ENCODE assay signal across 8 mouse cellular contexts in the genomic region with DNA sequence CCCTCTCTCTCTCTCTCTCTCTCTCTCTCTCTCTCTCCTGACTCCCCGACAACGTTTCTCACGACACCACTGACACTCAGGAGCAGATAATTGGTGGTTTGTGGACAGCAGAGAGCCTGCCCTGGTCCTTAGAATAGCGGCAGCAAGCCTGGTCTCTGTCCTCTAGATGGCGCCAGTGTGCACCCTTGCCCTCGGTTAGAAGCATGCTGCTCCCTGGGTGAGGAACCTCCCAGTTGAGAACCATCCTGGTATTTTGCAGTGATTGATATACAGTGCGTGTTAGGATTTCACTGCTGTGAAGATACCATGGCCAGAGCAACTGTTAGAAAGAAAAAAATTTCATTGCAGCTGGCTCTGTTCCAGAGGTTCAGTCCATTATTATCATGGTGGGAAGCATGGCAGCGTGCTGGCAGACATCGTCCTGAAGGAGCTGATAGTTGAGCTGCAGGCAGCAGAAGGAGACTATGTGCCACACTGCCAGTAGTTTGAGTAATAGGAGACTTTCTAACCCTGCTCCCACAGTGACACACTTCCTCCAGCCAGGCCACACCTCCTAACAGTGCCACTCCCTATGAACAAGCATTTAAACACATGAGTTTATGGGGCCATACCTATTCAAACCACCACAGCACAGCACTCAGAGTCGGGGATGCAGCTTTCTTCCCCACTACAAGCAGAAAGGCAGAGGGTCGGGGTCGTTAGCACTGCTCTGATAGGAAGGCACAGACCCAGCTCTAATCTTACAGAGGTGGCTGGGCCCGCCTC.
DNase-seq lines count a peak whose midpoint lies in the region; ATAC-seq and TF ChIP-seq lines count a peak whose summit lies in the region.

No protein-coding gene starts in this region.

- no peak overlapping the region for H3K9ac ChIP-seq in forebrain, embryonic 12.5 days
- H3K9ac ChIP-seq in neural tube, embryonic 14.5 days (replicated peaks; ENCODE audit: low read depth, low read length): no peak overlapping the region

- no peaks in the 10 kb centered on the region for H3K9me3 ChIP-seq in G1E (replicated peaks)
- no peaks in the 10 kb centered on the region for H3K9me3 ChIP-seq in forebrain, embryonic 12.5 days
- no peaks in the 10 kb centered on the region for H3K9me3 ChIP-seq in neural tube, embryonic 14.5 days (ENCODE audit: control insufficient read depth, low read length)

- 40% methylated on average over 13 of the region's 13 CpGs for WGBS in forebrain, embryonic 12.5 days
- 43% methylated on average over 13 of the region's 13 CpGs for WGBS in lung, adult 2 months
- WGBS in neural tube, embryonic 14.5 days: 20% methylated on average over 13 of the region's 13 CpGs

- TF ChIP-seq CTCF in G1E (IDR thresholded peaks at IDR 0.05; ENCODE audit: low read depth, low read length): peak; percentile 52
- TF ChIP-seq CTCF in lung, adult 2 months (IDR thresholded peaks at IDR 0.05; ENCODE audit: insufficient read depth, low read length): peak; percentile 92
- peak; percentile 91; the same call in 1 of the 2 replicates for TF ChIP-seq CTCF in testis, adult 2 months (IDR thresholded peaks at IDR 0.05; ENCODE audit: control insufficient read depth, insufficient read depth, insufficient replicate concordance, low read depth, low read length)

- peak; percentile 56 for DNase-seq in G1E (ENCODE audit: low spot score)
- peak; percentile 58 for DNase-seq in c-Kit-positive CD71-positive TER-119-positive erythroid progenitor cells, embryonic 14.5 days (ENCODE audit: low spot score)
- peak; percentile 73 to 88 for DNase-seq in heart, postnatal 10 days
- DNase-seq in kidney, postnatal 36 days: peak; percentile 59 to 77
- DNase-seq in lung, adult 2 months: peak; percentile 64

- no peaks in the 10 kb centered on the region for H3K27me3 ChIP-seq in G1E (ENCODE audit: insufficient read depth, low read length)
- H3K27me3 ChIP-seq in forebrain, embryonic 12.5 days: 0 out of 2 replicates have a peak, but pooled peaks cover 5% of the 10 kb centered on the region
- no peaks in the 10 kb centered on the region for H3K27me3 ChIP-seq in neural tube, embryonic 14.5 days (ENCODE audit: control insufficient read depth, insufficient read depth, low read length)
- H3K27me3 ChIP-seq in testis, adult 2 months (ENCODE audit: control insufficient read depth, insufficient read depth, low read length): no peaks in the 10 kb centered on the region

- H3K4me3 ChIP-seq in G1E (ENCODE audit: low read depth, low read length): no peak overlapping the region
- no peak overlapping the region for H3K4me3 ChIP-seq in forebrain, embryonic 12.5 days (replicated peaks)
- no peak overlapping the region for H3K4me3 ChIP-seq in lung, adult 2 months (replicated peaks; ENCODE audit: extremely low read depth, low read depth, low read length)
- H3K4me3 ChIP-seq in neural tube, embryonic 14.5 days (ENCODE audit: low read depth, low read length): no peak overlapping the region
- H3K4me3 ChIP-seq in testis, adult 2 months (ENCODE audit: control insufficient read depth, low read depth, low read length): no peak overlapping the region

- TF ChIP-seq POLR2A in lung, adult 2 months (IDR thresholded peaks at IDR 0.05; ENCODE audit: borderline replicate concordance, extremely low read depth, low read depth, low read length): no peak
- TF ChIP-seq POLR2A in testis, adult 2 months (IDR thresholded peaks at IDR 0.05; ENCODE audit: control insufficient read depth, low read depth, low read length): no peak

- peaks cover 47% of the 10 kb centered on the region for H3K36me3 ChIP-seq in G1E (replicated peaks)
- no peaks in the 10 kb centered on the region for H3K36me3 ChIP-seq in forebrain, embryonic 12.5 days (replicated peaks)
- no peaks in the 10 kb centered on the region for H3K36me3 ChIP-seq in neural tube, embryonic 14.5 days (ENCODE audit: control insufficient read depth, insufficient read depth, low read length)
- no peaks in the 10 kb centered on the region for H3K36me3 ChIP-seq in testis, adult 2 months (ENCODE audit: control insufficient read depth, insufficient read depth, low read length)

- intact Hi-C loops in heart, postnatal 10 days (cut with DNase I): no loop called here

- H3K4me1 ChIP-seq in G1E (ENCODE audit: insufficient read depth, low read depth, low read length): peaks cover 12% of the 10 kb centered on the region
- H3K4me1 ChIP-seq in forebrain, embryonic 12.5 days: peaks cover 6% of the 10 kb centered on the region
- 0 out of 2 replicates have a peak, but pooled peaks cover 5% of the 10 kb centered on the region for H3K4me1 ChIP-seq in lung, adult 2 months (ENCODE audit: control insufficient read depth, insufficient read depth, low read length)
- H3K4me1 ChIP-seq in neural tube, embryonic 14.5 days (ENCODE audit: control insufficient read depth, insufficient read depth, low read length): 0 out of 2 replicates have a peak, but pooled peaks cover 6% of the 10 kb centered on the region
- H3K4me1 ChIP-seq in testis, adult 2 months (ENCODE audit: control insufficient read depth, insufficient read depth, low read length): peaks cover 5% of the 10 kb centered on the region

- H3K4me2 ChIP-seq in forebrain, embryonic 12.5 days: no peak overlapping the region
- no peak overlapping the region for H3K4me2 ChIP-seq in neural tube, embryonic 14.5 days (ENCODE audit: low read depth, low read length)

- no peak overlapping the region for H3K27ac ChIP-seq in forebrain, embryonic 12.5 days
- no peak overlapping the region for H3K27ac ChIP-seq in neural tube, embryonic 14.5 days (ENCODE audit: low read depth, low read length)
- H3K27ac ChIP-seq in testis, adult 2 months (ENCODE audit: control insufficient read depth, insufficient read depth, low read depth, low read length): no peak overlapping the region

- ATAC-seq in G1E (ENCODE audit: extremely low read depth, insufficient number of reproducible peaks, low FRiP score, poor library complexity, severe bottlenecking): no peak
- ATAC-seq in forebrain, embryonic 12.5 days (ENCODE audit: low FRiP score): peak; percentile 73
- ATAC-seq in neural tube, embryonic 14.5 days (ENCODE audit: low read depth): peak; percentile 84
